Mouse (Mus musculus) bone marrow, adult 2 months (tissue): ENCODE measurements at regions not wholly inside any gene's neighbourhood (a gene's known extent, or its start where the extent isn't known, plus 50 kb on each side); places are given as distances from the start of the nearest gene placed in this dataset.

Experiments
- CTCF ChIP-seq: fragments of 200-500 bp; IDR thresholded peaks from 2 replicates; pipeline ENCODE4 v1.5.1; 2011; ENCODE audit warnings: low read length, control low read depth; ENCODE audit not compliant: control insufficient read depth, insufficient read depth
- POLR2A ChIP-seq: fragments of 200-500 bp; IDR thresholded peaks from 2 replicates; pipeline ENCODE4 v1.6.1; 2011; ENCODE audit warnings: low read depth, mild to moderate bottlenecking, control low read depth, low read length, borderline replicate concordance; ENCODE audit not compliant: control insufficient read depth

DNA sequence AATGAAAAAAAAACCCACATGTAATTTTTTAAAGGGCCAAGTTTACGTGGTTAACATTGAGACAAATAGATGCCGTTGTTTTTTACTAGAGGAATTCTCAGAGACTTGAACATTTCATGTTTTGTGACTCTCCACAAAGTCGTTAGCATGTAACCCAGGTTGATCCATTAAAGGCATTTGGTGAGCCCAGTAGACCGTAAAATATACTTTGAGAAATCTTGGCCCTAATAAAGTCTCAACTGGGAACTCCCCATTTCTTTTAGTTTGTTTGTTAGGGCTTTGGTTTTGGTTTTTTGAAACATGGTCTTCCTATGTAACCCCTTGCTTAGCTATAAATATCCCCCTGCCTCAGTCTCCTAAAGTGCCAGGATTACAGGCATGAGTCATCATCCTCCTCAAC lies 85.9 kb upstream of the Tbl1xr1 start:
- TF ChIP-seq CTCF (no peak), POLR2A (no peak)
